Mouse (Mus musculus) neural tube, embryonic 13.5 days (tissue): ENCODE data around the gene Ralgapa1. TPM values are rescaled to one million over a fixed set of nuclear protein-coding genes. Genes with fewer than 3 reads are reported as not detected.
"Not testable (repeated sequence)": the region's sequence is repeated elsewhere in the genome, so short reads cannot be mapped to it uniquely, and the experiment has no call there.

Source experiments
- ATAC-seq: fragments of 200-750 bp; cut with Nextera tagmentation; 2 replicates; pipeline ENCODE4 v1.8.0; 2017; ENCODE audit warnings: low read depth, mild to moderate bottlenecking, moderate TSS enrichment, moderate library complexity
- H3K27ac ChIP-seq: fragments of 300-500 bp; sonication (generic); replicated peaks from 2 replicates; pipeline ENCODE4 v1.5.1; 2015; ENCODE audit warnings: moderate library complexity, mild to moderate bottlenecking, inconsistent platforms
- H3K27me3 ChIP-seq: fragments of 300-500 bp; sonication (generic); 2 replicates; pipeline ENCODE4 v1.6.1; 2015; ENCODE audit warnings: mild to moderate bottlenecking, inconsistent platforms
- H3K36me3 ChIP-seq: fragments of 300-500 bp; sonication (generic); 2 replicates; pipeline ENCODE4 v1.6.1; 2015; ENCODE audit warnings: mild to moderate bottlenecking, inconsistent platforms
- H3K4me1 ChIP-seq: fragments of 300-500 bp; sonication (generic); replicated peaks from 2 replicates; pipeline ENCODE4 v1.6.1; 2015; ENCODE audit warnings: inconsistent platforms
- H3K4me2 ChIP-seq: fragments of 300-500 bp; sonication (generic); 2 replicates; pipeline ENCODE4 v1.6.1; 2015; ENCODE audit warnings: inconsistent platforms, mild to moderate bottlenecking, moderate library complexity
- H3K4me3 ChIP-seq: fragments of 300-500 bp; sonication (generic); 2 replicates; pipeline ENCODE4 v1.5.1; 2015; ENCODE audit warnings: mild to moderate bottlenecking, inconsistent platforms
- H3K9ac ChIP-seq: fragments of 300-500 bp; sonication (generic); 2 replicates; pipeline ENCODE4 v1.6.1; 2015; ENCODE audit warnings: moderate library complexity, mild to moderate bottlenecking, inconsistent platforms
- H3K9me3 ChIP-seq: fragments of 300-500 bp; sonication (generic); 2 replicates; pipeline ENCODE4 v1.6.1; 2016; ENCODE audit warnings: inconsistent platforms
- WGBS: fragments of 180-500 bp; shearing (Covaris S2); methylation state at CpG from one replicate; pipeline ENCODE4 v1.1.7; 2015; 5-methylcytosine and 5-hydroxymethylcytosine counted together
- microRNA-seq: library from miRNA; unstranded; fragments of <30 nt; microRNA quantifications from one replicate; pipeline ENCODE4, GENCODE M21; 2016
- polyA plus RNA-seq: library from polyadenylated mRNA; unstranded; fragments of >200 nt; fragmentation: Nextera tagmentation; extraction: Ambion mirVana; gene quantifications from 2 replicates; pipeline ENCODE4 v1.2.1, GENCODE M21; 2015

Gene Ralgapa1
- polyA plus RNA-seq, 1 experiment from 2014 or later, result 21.0 TPM

DNA sequence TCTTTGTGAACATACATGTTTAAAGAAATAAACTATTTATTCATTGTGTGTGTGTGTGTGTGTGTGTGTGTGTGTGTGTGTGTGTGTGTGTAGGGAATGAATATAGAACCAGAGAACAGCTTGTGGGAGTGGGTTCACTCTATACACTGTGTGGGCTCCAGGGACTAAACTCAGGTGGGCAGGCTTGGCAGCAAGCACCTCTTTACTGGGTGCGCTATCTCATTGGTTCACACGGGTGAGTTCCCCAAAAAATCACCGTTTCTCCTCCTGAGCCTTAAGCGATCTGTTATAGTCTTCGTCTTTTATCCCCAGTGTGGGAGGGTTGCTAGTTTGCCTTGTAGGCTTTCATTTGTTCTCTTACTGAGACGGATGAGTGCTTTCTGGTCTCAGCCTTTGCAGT is 263.1 kb downstream of the Ralgapa1 start:
- no peak for ATAC-seq
- Histone ChIP-seq H3K4me2 (no peak overlapping the region), H3K9me3 (no peaks in the 10 kb centered on the region), H3K4me1 (peaks cover 6% of the 10 kb centered on the region; the same call in 1 of the 2 replicates), H3K4me3 (no peak overlapping the region), H3K36me3 (no peaks in the 10 kb centered on the region), H3K9ac (no peak overlapping the region), H3K27ac (no peak overlapping the region), H3K27me3 (no peaks in the 10 kb centered on the region)
- 83% methylated on average over 6 of the region's 6 CpGs for WGBS

DNA sequence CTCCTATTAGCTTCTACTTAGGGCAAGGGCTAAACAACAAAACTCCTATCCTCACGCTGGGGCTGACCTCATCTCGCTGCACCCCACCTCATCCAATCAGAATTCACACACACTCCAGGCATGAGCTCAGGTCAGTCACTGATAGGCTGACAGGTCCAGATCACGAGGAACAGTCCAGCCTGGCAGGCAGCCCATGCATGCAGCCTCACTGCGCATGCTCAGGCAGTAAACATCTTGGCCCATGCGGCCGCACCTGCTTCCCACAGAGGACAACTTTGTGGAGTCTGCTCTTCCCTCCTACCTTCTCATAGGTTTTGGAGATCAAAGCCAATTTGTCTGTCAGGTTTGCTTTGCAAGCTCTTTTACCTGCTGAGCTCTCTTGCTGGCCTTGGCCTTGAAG is 266.1 kb downstream of the Ralgapa1 start:
- not testable (repeated sequence) for H3K27ac ChIP-seq, H3K4me3 ChIP-seq, H3K4me2 ChIP-seq, H3K36me3 ChIP-seq, ATAC-seq, H3K27me3 ChIP-seq, H3K9ac ChIP-seq, H3K4me1 ChIP-seq, H3K9me3 ChIP-seq
- 81% methylated on average over 6 of the region's 6 CpGs for WGBS

Small RNA genes within 50 kb of the gene (microRNA-seq; reads per million reads assigned to microRNA genes)
- 1.5 reads per million, percentile 1 among the genes with 10 or more reads in this experiment for gene Gm23394

Other genes starting within 250 kb of the Ralgapa1 start
- gene Insm2, start 221.7 kb downstream of the Ralgapa1 start, polyA plus RNA-seq, result 1.2 and 1.6 TPM in 2 replicates
- 46.6 and 51.5 TPM in 2 replicates for gene Brms1l, start 15.2 kb upstream of the Ralgapa1 start, polyA plus RNA-seq